18 mouse cellular contexts compared by ENCODE assay signal in genomic region chr6:90324463-90324862, GRCm38 (mm10). TPM values are rescaled to one million over a fixed set of nuclear protein-coding genes. Genes with fewer than 3 reads are reported as not detected.
DNase-seq lines count a peak whose midpoint lies in the region; ATAC-seq lines count a peak whose summit lies in the region.
"Had no signal": no experiment of that assay in that cellular context is flagged by ENCODE, and none has a peak within 500 bp of the region (broad histone marks: within the 10 kb centered on the region; RNA-seq: fewer than 3 reads in every experiment).

No protein-coding gene starts in this region.

- no peaks in the 10 kb centered on the region for H3K9me3 ChIP-seq in embryonic facial prominence, embryonic 12.5 days
- no peaks in the 10 kb centered on the region for H3K9me3 ChIP-seq in embryonic facial prominence, embryonic 10.5 days
- no peaks in the 10 kb centered on the region for H3K9me3 ChIP-seq in hindbrain, embryonic 12.5 days (replicated peaks)
- no peaks in the 10 kb centered on the region for H3K9me3 ChIP-seq in hindbrain, embryonic 10.5 days
- no peaks in the 10 kb centered on the region for H3K9me3 ChIP-seq in neural tube, embryonic 15.5 days (replicated peaks)

- no peaks in the 10 kb centered on the region for H3K36me3 ChIP-seq in embryonic facial prominence, embryonic 12.5 days
- H3K36me3 ChIP-seq in embryonic facial prominence, embryonic 10.5 days (replicated peaks) = no peaks in the 10 kb centered on the region
- H3K36me3 ChIP-seq in hindbrain, embryonic 12.5 days = no peaks in the 10 kb centered on the region
- no peaks in the 10 kb centered on the region for H3K36me3 ChIP-seq in hindbrain, embryonic 10.5 days
- H3K36me3 ChIP-seq in neural tube, embryonic 15.5 days = no peaks in the 10 kb centered on the region

- ATAC-seq in embryonic facial prominence, embryonic 12.5 days (ENCODE audit: insufficient number of reproducible peaks, insufficient read depth, low FRiP score, low TSS enrichment) = no peak
- no peak for ATAC-seq in hindbrain, embryonic 12.5 days (ENCODE audit: low FRiP score)
- ATAC-seq in neural tube, embryonic 15.5 days (ENCODE audit: low FRiP score) = no peak

- H3K4me2 ChIP-seq in embryonic facial prominence, embryonic 12.5 days (replicated peaks) = 0 out of 2 replicates have a peak overlapping the region, but pooled peaks have one; percentile 43
- no peak overlapping the region for H3K4me2 ChIP-seq in hindbrain, embryonic 12.5 days (replicated peaks)
- H3K4me2 ChIP-seq in neural tube, embryonic 15.5 days = peak overlapping the region; percentile 48; the same call in 1 of the 2 replicates

- H3K27me3 ChIP-seq in embryonic facial prominence, embryonic 12.5 days = peaks cover 16% of the 10 kb centered on the region
- H3K27me3 ChIP-seq in embryonic facial prominence, embryonic 10.5 days (replicated peaks; ENCODE audit: low read depth, poor library complexity, severe bottlenecking) = peaks cover 30% of the 10 kb centered on the region
- H3K27me3 ChIP-seq in hindbrain, embryonic 12.5 days = peaks cover 7% of the 10 kb centered on the region; the same call in 1 of the 2 replicates
- peaks cover 14% of the 10 kb centered on the region for H3K27me3 ChIP-seq in hindbrain, embryonic 10.5 days (ENCODE audit: insufficient read depth, poor library complexity, severe bottlenecking)
- H3K27me3 ChIP-seq in neural tube, embryonic 15.5 days (replicated peaks) = 0 out of 2 replicates have a peak, but pooled peaks cover 10% of the 10 kb centered on the region

- H3K4me1 ChIP-seq in embryonic facial prominence, embryonic 12.5 days = peaks cover 5% of the 10 kb centered on the region; the same call in 1 of the 2 replicates
- H3K4me1 ChIP-seq in embryonic facial prominence, embryonic 10.5 days = peaks cover 7% of the 10 kb centered on the region
- peaks cover 6% of the 10 kb centered on the region; the same call in 1 of the 2 replicates for H3K4me1 ChIP-seq in hindbrain, embryonic 12.5 days
- H3K4me1 ChIP-seq in hindbrain, embryonic 10.5 days (replicated peaks) = peaks cover 9% of the 10 kb centered on the region
- peaks cover 8% of the 10 kb centered on the region for H3K4me1 ChIP-seq in neural tube, embryonic 15.5 days

- WGBS in embryonic facial prominence, embryonic 12.5 days = 65% methylated on average over 3 of the region's 3 CpGs
- 66% methylated on average over 3 of the region's 3 CpGs for WGBS in embryonic facial prominence, embryonic 10.5 days
- 65% methylated on average over 3 of the region's 3 CpGs for WGBS in hindbrain, embryonic 12.5 days
- WGBS in hindbrain, embryonic 10.5 days = 70% methylated on average over 3 of the region's 3 CpGs
- 74% methylated on average over 3 of the region's 3 CpGs for WGBS in neural tube, embryonic 15.5 days

- no peak overlapping the region for H3K9ac ChIP-seq in embryonic facial prominence, embryonic 12.5 days
- no peak overlapping the region for H3K9ac ChIP-seq in hindbrain, embryonic 12.5 days
- no peak overlapping the region for H3K9ac ChIP-seq in neural tube, embryonic 15.5 days (replicated peaks)

- DNase-seq in embryonic facial prominence, embryonic 10.5 days (ENCODE audit: low spot score) = no peak
- no peak for DNase-seq in hindbrain, embryonic 10.5 days (ENCODE audit: low spot score)
- no peak for DNase-seq in neural tube, embryonic 10.5 days (ENCODE audit: extremely low spot score, low spot score)
- DNase-seq in yolk sac, embryonic 10.5 days (ENCODE audit: low spot score) = peak; percentile 72
- DNase-seq in layer of hippocampus, adult 8-10 months (ENCODE audit: low spot score in 2 of 2) = no peak
- DNase-seq: adrenal gland, adult 8-10 months; cerebellum, adult 9-11 months had no signal

- no peak overlapping the region for H3K4me3 ChIP-seq in embryonic facial prominence, embryonic 12.5 days
- H3K4me3 ChIP-seq in embryonic facial prominence, embryonic 10.5 days = no peak overlapping the region
- 0 out of 2 replicates have a peak overlapping the region, but pooled peaks have one; percentile 11 for H3K4me3 ChIP-seq in hindbrain, embryonic 12.5 days
- H3K4me3 ChIP-seq in hindbrain, embryonic 10.5 days = no peak overlapping the region
- H3K4me3 ChIP-seq in neural tube, embryonic 15.5 days (replicated peaks) = no peak overlapping the region

- H3K27ac ChIP-seq in embryonic facial prominence, embryonic 12.5 days = no peak overlapping the region
- no peak overlapping the region for H3K27ac ChIP-seq in embryonic facial prominence, embryonic 10.5 days (replicated peaks)
- no peak overlapping the region for H3K27ac ChIP-seq in hindbrain, embryonic 12.5 days
- no peak overlapping the region for H3K27ac ChIP-seq in hindbrain, embryonic 10.5 days
- H3K27ac ChIP-seq in neural tube, embryonic 15.5 days (replicated peaks) = no peak overlapping the region

RNA-seq across cellular contexts. Expression of gene Chst13, which starts 0.5 kb away (rescaled TPM):
- 0.22 TPM in 1 of 2 replicates, not detected in the other for polyA plus RNA-seq in embryonic facial prominence, embryonic 12.5 days (2016; fragmentation: Nextera tagmentation; extraction: Ambion mirVana)
- polyA plus RNA-seq in embryonic facial prominence, embryonic 10.5 days (2016; fragmentation: Nextera tagmentation; extraction: Ambion mirVana) = 0.09 and 0.11 TPM in 2 replicates
- polyA plus RNA-seq in hindbrain, embryonic 12.5 days (2016; fragmentation: Nextera tagmentation; extraction: Ambion mirVana) = 0.17 TPM in 1 of 2 replicates, not detected in the other
- polyA plus RNA-seq in hindbrain, embryonic 10.5 days (2016; fragmentation: Nextera tagmentation; extraction: Ambion mirVana) = not detected in 2 replicates
- 0.36 TPM in 2 replicates for polyA plus RNA-seq in neural tube, embryonic 15.5 days (2015; fragmentation: Nextera tagmentation; extraction: Ambion mirVana)
- total RNA-seq in layer of hippocampus, adult 8-10 months (2022) = not detected
- total RNA-seq: gastrocnemius, postnatal 4 days; heart, postnatal 4 days; layer of hippocampus, postnatal 25 days; left cerebral cortex, postnatal 36 days had no signal
- polyA plus RNA-seq: embryonic facial prominence, embryonic 11.5 days had no signal

RNA-seq across cellular contexts. Expression of gene Uroc1, which starts 8.6 kb away (rescaled TPM):
- not detected in 2 replicates for polyA plus RNA-seq in embryonic facial prominence, embryonic 12.5 days (2016; fragmentation: Nextera tagmentation; extraction: Ambion mirVana)
- 0.04 TPM in 1 of 2 replicates, not detected in the other for polyA plus RNA-seq in embryonic facial prominence, embryonic 10.5 days (2016; fragmentation: Nextera tagmentation; extraction: Ambion mirVana)
- not detected in 2 replicates for polyA plus RNA-seq in hindbrain, embryonic 12.5 days (2016; fragmentation: Nextera tagmentation; extraction: Ambion mirVana)
- not detected in 2 replicates for polyA plus RNA-seq in hindbrain, embryonic 10.5 days (2016; fragmentation: Nextera tagmentation; extraction: Ambion mirVana)
- 0.11 TPM in 1 of 2 replicates, not detected in the other for polyA plus RNA-seq in neural tube, embryonic 15.5 days (2015; fragmentation: Nextera tagmentation; extraction: Ambion mirVana)
- total RNA-seq in layer of hippocampus, adult 8-10 months (2022) = not detected
- total RNA-seq: heart, postnatal 4 days; layer of hippocampus, postnatal 25 days; left cerebral cortex, postnatal 36 days; monocyte, adult 5-6 weeks had no signal
- polyA plus RNA-seq: embryonic facial prominence, embryonic 11.5 days; frontal cortex, adult 2 months; testis, adult 2 months had no signal

RNA-seq across cellular contexts. Expression of gene BC048671, which starts 23.4 kb away (rescaled TPM):
- not detected in 2 replicates for polyA plus RNA-seq in embryonic facial prominence, embryonic 12.5 days (2016; fragmentation: Nextera tagmentation; extraction: Ambion mirVana)
- not detected in 2 replicates for polyA plus RNA-seq in embryonic facial prominence, embryonic 10.5 days (2016; fragmentation: Nextera tagmentation; extraction: Ambion mirVana)
- polyA plus RNA-seq in hindbrain, embryonic 12.5 days (2016; fragmentation: Nextera tagmentation; extraction: Ambion mirVana) = not detected in 2 replicates
- not detected in 2 replicates for polyA plus RNA-seq in hindbrain, embryonic 10.5 days (2016; fragmentation: Nextera tagmentation; extraction: Ambion mirVana)
- polyA plus RNA-seq in neural tube, embryonic 15.5 days (2015; fragmentation: Nextera tagmentation; extraction: Ambion mirVana) = not detected in 2 replicates
- total RNA-seq in layer of hippocampus, adult 8-10 months (2022) = not detected
- total RNA-seq: adrenal gland, adult 8-10 months; gastrocnemius, postnatal 4 days; heart, postnatal 4 days; layer of hippocampus, postnatal 25 days; left cerebral cortex, postnatal 36 days; monocyte, adult 5-6 weeks had no signal
- polyA plus RNA-seq: embryonic facial prominence, embryonic 11.5 days; frontal cortex, adult 2 months had no signal

RNA-seq across cellular contexts. Expression of gene Zxdc, which starts 44.8 kb away (rescaled TPM):
- 11.5 and 12.6 TPM in 2 replicates for polyA plus RNA-seq in embryonic facial prominence, embryonic 12.5 days (2016; fragmentation: Nextera tagmentation; extraction: Ambion mirVana)
- polyA plus RNA-seq in embryonic facial prominence, embryonic 10.5 days (2016; fragmentation: Nextera tagmentation; extraction: Ambion mirVana) = 6.0 and 7.2 TPM in 2 replicates
- 13.0 and 16.4 TPM in 2 replicates for polyA plus RNA-seq in hindbrain, embryonic 12.5 days (2016; fragmentation: Nextera tagmentation; extraction: Ambion mirVana)
- polyA plus RNA-seq in hindbrain, embryonic 10.5 days (2016; fragmentation: Nextera tagmentation; extraction: Ambion mirVana) = 5.8 and 8.4 TPM in 2 replicates
- 8.1 and 10.4 TPM in 2 replicates for polyA plus RNA-seq in neural tube, embryonic 15.5 days (2015; fragmentation: Nextera tagmentation; extraction: Ambion mirVana)
- total RNA-seq in layer of hippocampus, adult 8-10 months (2022) = 10 to 100 TPM; 27.3 to 31.8 (median 30.4) TPM
